Mouse (Mus musculus) CH12.LX (cell line): ENCODE results near the gene Pcyt2. TPM values are rescaled to one million over a fixed set of nuclear protein-coding genes. Genes with fewer than 3 reads are reported as not detected.

ENCODE experiments used
- DNase-seq: peaks from one replicate; pipeline ENCODE4 v3.0.0-alpha.2; 2013; ENCODE audit errors: extremely low read depth
- H3K27ac ChIP-seq: 2 replicates; pipeline ENCODE4 v1.5.1; 2012; ENCODE audit warnings: low read depth, mild to moderate bottlenecking, control low read depth, moderate library complexity; ENCODE audit not compliant: insufficient read depth
- H3K27me3 ChIP-seq: replicated peaks from 2 replicates; pipeline ENCODE3; 2012; ENCODE audit warnings: inconsistent platforms
- H3K36me3 ChIP-seq, 2 experiments: replicated peaks in 1 of 2; 2 replicates each; pipeline versions ENCODE3 to v1.6.1; 2012; ENCODE audit warnings: inconsistent platforms in 1 of 2, low read length in 1 of 2, mild to moderate bottlenecking in 1 of 2, mixed read lengths in 1 of 2, moderate library complexity in 1 of 2; ENCODE audit not compliant: control insufficient read depth in 1 of 2, insufficient read depth in 1 of 2
- H3K4me1 ChIP-seq, 2 experiments: 2 replicates each; pipeline ENCODE4 v1.6.1; 2012; ENCODE audit warnings: inconsistent platforms in 1 of 2, moderate library complexity in 1 of 2; ENCODE audit not compliant: insufficient read depth in 2 of 2, control insufficient read depth in 1 of 2
- H3K4me2 ChIP-seq: 2 replicates; pipeline ENCODE4 v1.6.1; 2012; ENCODE audit warnings: low read depth, mild to moderate bottlenecking, control low read depth; ENCODE audit not compliant: poor library complexity, insufficient read depth, severe bottlenecking
- H3K4me3 ChIP-seq, 3 experiments: fragments of 150-350 bp in 1 of 3; sonication (generic) in 1 of 3; replicated peaks in 1 of 3; 2 replicates each; pipeline versions ENCODE3 to v1.5.1; 2011 to 2012; ENCODE audit warnings: low read depth in 2 of 3, low read length in 2 of 3, mild to moderate bottlenecking in 2 of 3, moderate library complexity in 2 of 3, control low read depth in 1 of 3, improper control_type of control experiment in 1 of 3, inconsistent platforms in 1 of 3, mixed read lengths in 1 of 3; ENCODE audit not compliant: poor library complexity in 1 of 3
- H3K79me2 ChIP-seq: replicated peaks from 2 replicates; pipeline ENCODE4 v1.6.1; 2012; ENCODE audit warnings: mild to moderate bottlenecking, moderate library complexity; ENCODE audit not compliant: control insufficient read depth, poor library complexity, insufficient read depth, severe bottlenecking; ENCODE audit errors: extremely low read depth
- H3K9ac ChIP-seq: 2 replicates; pipeline ENCODE4 v1.6.1; 2012; ENCODE audit warnings: low read depth, mild to moderate bottlenecking, control low read depth, moderate library complexity; ENCODE audit not compliant: insufficient read depth
- H3K9me3 ChIP-seq: replicated peaks from 2 replicates; pipeline ENCODE3; 2012; ENCODE audit warnings: low read length, inconsistent platforms, mixed read lengths
- CHD1 ChIP-seq: IDR thresholded peaks from 2 replicates; pipeline ENCODE4 v1.6.1; 2012; ENCODE audit warnings: low read depth, low read length, improper control_type of control experiment, inconsistent platforms
- CHD2 ChIP-seq: IDR thresholded peaks from 2 replicates; pipeline ENCODE4 v1.6.1; 2011; ENCODE audit warnings: low read length, improper control_type of control experiment
- CTCF ChIP-seq, 2 experiments: IDR thresholded peaks in 1 of 2; conservative IDR thresholded peaks in 1 of 2; 2 replicates each; pipeline ENCODE4 v1.5.1; 2011 to 2012; ENCODE audit warnings: low read depth in 2 of 2, low read length in 2 of 2, improper control_type of control experiment in 1 of 2, inconsistent platforms in 1 of 2, mild to moderate bottlenecking in 1 of 2, moderate library complexity in 1 of 2
- E2F4 ChIP-seq: IDR thresholded peaks from 2 replicates; pipeline ENCODE4 v1.6.1; 2011; ENCODE audit warnings: low read depth, low read length, improper control_type of control experiment; ENCODE audit not compliant: insufficient replicate concordance
- ELF1 ChIP-seq: IDR thresholded peaks from 2 replicates; pipeline ENCODE4 v1.6.1; 2014; ENCODE audit warnings: low read depth, mild to moderate bottlenecking, inconsistent platforms, low read length, improper control_type of control experiment
- EP300 ChIP-seq: IDR thresholded peaks from 2 replicates; pipeline ENCODE4 v1.6.1; 2011; ENCODE audit warnings: low read length, improper control_type of control experiment
- GABPA ChIP-seq: IDR thresholded peaks from 2 replicates; pipeline ENCODE4 v1.6.1; 2012; ENCODE audit warnings: low read depth, low read length, improper control_type of control experiment, inconsistent platforms; ENCODE audit not compliant: insufficient replicate concordance
- HCFC1 ChIP-seq: IDR thresholded peaks from 2 replicates; pipeline ENCODE4 v1.6.1; 2012; ENCODE audit warnings: low read depth, mild to moderate bottlenecking, inconsistent platforms, low read length, improper control_type of control experiment
- IRF4 ChIP-seq: IDR thresholded peaks from 2 replicates; pipeline ENCODE4 v1.6.1; 2014; ENCODE audit warnings: low read depth, mild to moderate bottlenecking, inconsistent platforms, low read length, improper control_type of control experiment
- JUN ChIP-seq: IDR thresholded peaks from 2 replicates; pipeline ENCODE4 v1.6.1; 2011; ENCODE audit warnings: low read depth, mild to moderate bottlenecking, low read length, improper control_type of control experiment, moderate library complexity; ENCODE audit not compliant: insufficient read depth
- JUND ChIP-seq: conservative IDR thresholded peaks from 2 replicates; pipeline ENCODE4 v1.6.1; 2011; ENCODE audit warnings: low read depth, low read length, improper control_type of control experiment
- MAFK ChIP-seq: IDR thresholded peaks from 2 replicates; pipeline ENCODE4 v1.6.1; 2011; ENCODE audit warnings: low read length, improper control_type of control experiment; ENCODE audit not compliant: insufficient replicate concordance
- MAX ChIP-seq: IDR thresholded peaks from 2 replicates; pipeline ENCODE4 v1.6.1; 2011; ENCODE audit warnings: low read length, improper control_type of control experiment
- MAZ ChIP-seq: IDR thresholded peaks from 2 replicates; pipeline ENCODE4 v1.6.1; 2012; ENCODE audit warnings: low read depth, mild to moderate bottlenecking, inconsistent platforms, low read length, improper control_type of control experiment, moderate library complexity
- MEF2A ChIP-seq: IDR thresholded peaks from 2 replicates; pipeline ENCODE4 v1.6.1; 2014; ENCODE audit warnings: low read depth, mild to moderate bottlenecking, inconsistent platforms, low read length, improper control_type of control experiment, borderline replicate concordance
- MXI1 ChIP-seq: IDR thresholded peaks from 2 replicates; pipeline ENCODE4 v1.6.1; 2011; ENCODE audit warnings: mild to moderate bottlenecking, low read depth, low read length, improper control_type of control experiment
- PAX5 ChIP-seq: IDR thresholded peaks from 2 replicates; pipeline ENCODE4 v1.6.1; 2012; ENCODE audit warnings: low read length, inconsistent platforms, mixed read lengths
- POLR2AphosphoS2 ChIP-seq: IDR thresholded peaks from 2 replicates; pipeline ENCODE4 v1.6.1; 2011; ENCODE audit warnings: low read depth, low read length, improper control_type of control experiment
- RAD21 ChIP-seq: IDR thresholded peaks from 2 replicates; pipeline ENCODE4 v1.6.1; 2011; ENCODE audit warnings: low read depth, mild to moderate bottlenecking, low read length, improper control_type of control experiment, moderate library complexity
- RCOR1 ChIP-seq: conservative IDR thresholded peaks from 2 replicates; pipeline ENCODE4 v1.6.1; 2012; ENCODE audit warnings: low read depth, mild to moderate bottlenecking, inconsistent platforms, low read length, improper control_type of control experiment
- SIN3A ChIP-seq: IDR thresholded peaks from 2 replicates; pipeline ENCODE4 v1.6.1; 2012; ENCODE audit warnings: low read length, improper control_type of control experiment, inconsistent platforms
- SMC3 ChIP-seq: IDR thresholded peaks from 2 replicates; pipeline ENCODE4 v1.6.1; 2011; ENCODE audit warnings: low read depth, low read length, improper control_type of control experiment
- TCF12 ChIP-seq: IDR thresholded peaks from 2 replicates; pipeline ENCODE4 v1.6.1; 2014; ENCODE audit warnings: low read depth, mild to moderate bottlenecking, inconsistent platforms, low read length, improper control_type of control experiment
- UBTF ChIP-seq: IDR thresholded peaks from 2 replicates; pipeline ENCODE4 v1.6.1; 2012; ENCODE audit warnings: low read depth, mild to moderate bottlenecking, inconsistent platforms, low read length, improper control_type of control experiment, moderate library complexity
- USF1 ChIP-seq: IDR thresholded peaks from 2 replicates; pipeline ENCODE4 v1.6.1; 2014; ENCODE audit warnings: low read depth, mild to moderate bottlenecking, inconsistent platforms, low read length, improper control_type of control experiment
- USF2 ChIP-seq: conservative IDR thresholded peaks from 2 replicates; pipeline ENCODE4 v1.6.1; 2011; ENCODE audit warnings: low read depth, low read length, improper control_type of control experiment
- ZC3H11A ChIP-seq: IDR thresholded peaks from 2 replicates; pipeline ENCODE4 v1.6.1; 2012; ENCODE audit warnings: low read depth, mild to moderate bottlenecking, inconsistent platforms, low read length, improper control_type of control experiment
- ZKSCAN1 ChIP-seq: IDR thresholded peaks from 2 replicates; pipeline ENCODE4 v1.6.1; 2012; ENCODE audit warnings: low read depth, inconsistent platforms, low read length, improper control_type of control experiment, borderline replicate concordance
- ZMIZ1 ChIP-seq: IDR thresholded peaks from 2 replicates; pipeline ENCODE4 v1.6.1; 2012; ENCODE audit warnings: low read depth, mild to moderate bottlenecking, inconsistent platforms, low read length, improper control_type of control experiment
- ZNF384 ChIP-seq: IDR thresholded peaks from 2 replicates; pipeline ENCODE4 v1.6.1; 2012; ENCODE audit warnings: low read depth, low read length, improper control_type of control experiment, inconsistent platforms
- dilution Hi-C: fragments of 300-500 bp; cut with MboI; formaldehyde crosslinking; loops from 2 replicates; pipeline ENCODE4 v1.14.3; 2020; ENCODE audit warnings: low sequenced_read_pairs; ENCODE audit not compliant: extremely low pct_unique_long_range_greater_than_20kb, extremely low pct_ligation_motif_present
- in situ Hi-C: fragments of 300-500 bp; cut with MboI; formaldehyde crosslinking; loops from 3 replicates; pipeline ENCODE4 v1.14.3; 2019; ENCODE audit warnings: low sequenced_read_pairs, low pct_ligation_motif_present, low pct_unique_long_range_greater_than_20kb, mixed read lengths
- polyA plus RNA-seq: library from polyadenylated mRNA; unstranded; fragments of >175 nt; gene quantifications from 2 replicates; pipeline ENCODE4 v1.2.1, GENCODE M21; 2012; ENCODE audit warnings: low read depth; ENCODE audit not compliant: insufficient read length
- total RNA-seq, 2 experiments: library from RNA; depleted of rRNA; stranded (reverse); fragments of 300-350 nt in 1 of 2; fragments of >200 nt in 1 of 2; gene quantifications; 2 replicates each; pipeline ENCODE4 v1.2.3; 2012 to 2014

Gene Pcyt2
- total and polyA plus RNA-seq, 3 experiments: 154 to 166 (median 155) TPM

DNA sequence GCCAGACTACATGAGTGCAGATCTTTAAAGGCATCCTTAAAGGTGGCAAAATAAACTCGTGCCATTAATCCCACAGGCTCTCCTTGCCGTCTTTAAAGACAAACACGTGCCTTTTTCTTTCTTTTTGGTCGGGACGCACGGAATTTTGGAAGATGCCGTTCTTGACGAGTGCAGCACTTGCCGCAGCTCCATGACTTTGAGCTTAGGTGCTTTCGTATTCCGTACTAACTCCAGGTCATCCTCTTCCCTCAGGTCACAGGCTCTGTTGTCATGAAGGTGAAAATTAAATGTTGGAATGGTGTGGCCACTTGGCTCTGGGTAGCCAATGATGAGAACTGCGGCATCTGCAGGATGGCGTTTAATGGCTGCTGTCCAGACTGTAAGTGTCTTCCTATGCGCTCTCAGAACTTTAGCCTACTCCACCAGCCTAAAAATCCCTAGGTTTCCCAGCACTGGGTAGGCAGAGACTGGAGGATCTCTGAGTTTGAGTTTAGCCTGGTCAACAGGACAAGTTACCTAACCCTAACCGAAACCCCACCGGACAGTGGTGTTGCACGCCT, 18.7 kb downstream of the Pcyt2 start:
- TF ChIP-seq MAZ (no peak), SIN3A (0 out of 2 replicates have a peak, but pooled peaks have one; percentile 5)
- no peak for DNase-seq
- Histone ChIP-seq H3K27ac (no peak overlapping the region), H3K36me3 (peaks cover 41 to 68% of the 10 kb centered on the region in 2 experiments), H3K4me2 (peak overlapping the region; percentile 74), H3K27me3 (no peaks in the 10 kb centered on the region), H3K4me1 (peaks cover 8 to 50% of the 10 kb centered on the region in 2 experiments), H3K9me3 (no peaks in the 10 kb centered on the region), H3K79me2 (peaks cover 50% of the 10 kb centered on the region), H3K4me3 (peak overlapping the region; percentile 55 to 88 (median 70)), H3K9ac (peak overlapping the region; percentile 76)
- dilution Hi-C loops: no loop called here
- in situ Hi-C loops: no loop called here

DNA sequence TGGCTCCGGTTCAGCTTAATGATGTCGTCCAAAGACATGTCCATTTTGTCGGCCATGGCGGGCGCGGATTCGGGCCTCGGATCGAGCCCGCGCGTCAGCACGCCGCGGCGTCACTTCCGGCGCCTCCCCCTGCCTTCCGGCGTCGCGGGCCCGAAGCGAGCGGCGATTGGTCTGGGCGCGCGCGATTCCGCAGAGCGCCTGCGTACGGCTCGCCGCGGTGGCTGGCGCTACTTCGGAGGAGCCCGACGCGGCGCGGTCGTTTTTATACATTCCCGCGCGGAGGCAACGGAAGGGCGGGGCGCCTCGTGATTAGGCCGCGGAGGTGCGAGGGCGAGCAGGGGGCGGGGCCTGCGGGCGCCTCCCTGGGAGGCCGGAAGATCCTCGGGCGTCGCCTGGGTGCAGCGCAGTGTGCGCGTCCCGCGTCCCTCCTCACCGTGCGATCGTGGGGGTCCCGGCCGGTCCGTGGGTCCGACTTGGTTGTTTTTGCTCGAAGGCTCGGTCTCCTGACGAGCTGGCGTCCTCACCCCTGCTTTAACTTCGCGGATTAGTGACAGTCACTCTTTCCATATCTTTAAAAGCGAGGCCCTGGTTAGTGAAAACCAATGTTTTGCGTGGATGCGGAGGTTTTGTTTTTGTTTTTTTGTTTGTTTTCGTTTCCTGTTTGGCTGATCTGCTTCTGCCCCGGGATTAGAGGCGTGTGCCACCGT, 19.3 kb downstream of the Pcyt2 start, which contains the start of the genes Alyref and Anapc11:
TSS of gene Alyref (minus strand) at position 83 of the 707 bp plus-strand sequence.
TSS of gene Anapc11 (plus strand) at position 139 of the 707 bp plus-strand sequence.
- Histone ChIP-seq H3K4me3 (peak within 1 kb of the TSS; percentile 83 to 96 (median 88)), H3K36me3 (peaks cover 47 to 68% of the 10 kb centered on the region in 2 experiments), H3K4me2 (peak within 1 kb of the TSS; percentile 74), H3K9me3 (no peaks in the 10 kb centered on the region), H3K9ac (peak within 1 kb of the TSS; percentile 98), H3K79me2 (peaks cover 56% of the 10 kb centered on the region), H3K27ac (peak within 1 kb of the TSS; percentile 52), H3K4me1 (peaks cover 8 to 57% of the 10 kb centered on the region in 2 experiments), H3K27me3 (no peaks in the 10 kb centered on the region)
- in situ Hi-C loops (no loop called here), dilution Hi-C loops (no loop called here)
- DNase-seq: peak; percentile 97
- TF ChIP-seq POLR2AphosphoS2: peak; percentile 88
- TF ChIP-seq PAX5: no peak
- TF ChIP-seq MAZ: peak; percentile 91
- TF ChIP-seq CTCF (conservative IDR thresholded peaks at IDR 0.05 in 1 of 2, IDR thresholded peaks at IDR 0.05 in 1 of 2; ENCODE audit: low read depth in 2 of 2, low read length in 2 of 2): no peak
- TF ChIP-seq UBTF: peak; percentile 68; the same call in 1 of the 2 replicates
- TF ChIP-seq ZKSCAN1: no peak; the same call in 1 of the 2 replicates
- TF ChIP-seq SMC3: peak; percentile 19; the same call in 1 of the 2 replicates
- peak; percentile 63 for TF ChIP-seq USF1
- peak; percentile 19; the same call in 1 of the 2 replicates for TF ChIP-seq USF2
- TF ChIP-seq MAFK: no peak
- no peak; the same call in 1 of the 2 replicates for TF ChIP-seq GABPA
- TF ChIP-seq E2F4: peak; percentile 95
- 0 out of 2 replicates have a peak, but pooled peaks have one; percentile 13 for TF ChIP-seq JUN
- TF ChIP-seq ZMIZ1: peak; percentile 95
- peak; percentile 93 for TF ChIP-seq MXI1
- peak; percentile 84 for TF ChIP-seq MEF2A
- no peak for TF ChIP-seq ZC3H11A
- TF ChIP-seq RCOR1: peak; percentile 88
- TF ChIP-seq TCF12: peak; percentile 93
- TF ChIP-seq MAX: peak; percentile 99
- TF ChIP-seq RAD21: no peak
- TF ChIP-seq CHD2: peak; percentile 62
- TF ChIP-seq HCFC1: peak; percentile 86
- peak; percentile 80 for TF ChIP-seq IRF4
- TF ChIP-seq ELF1: peak; percentile 88
- 0 out of 2 replicates have a peak, but pooled peaks have one; percentile 24 for TF ChIP-seq EP300
- no peak; the same call in none of the 2 replicates for TF ChIP-seq CHD1
- no peak for TF ChIP-seq JUND
- TF ChIP-seq ZNF384: no peak
